Mouse (Mus musculus): ENCODE results near the gene Gm21973. TPM values are rescaled to one million over a fixed set of nuclear protein-coding genes. Genes with fewer than 3 reads are reported as not detected.

Gene Gm21973
- polyA plus RNA-seq, 1 experiment: not detected

DNA sequence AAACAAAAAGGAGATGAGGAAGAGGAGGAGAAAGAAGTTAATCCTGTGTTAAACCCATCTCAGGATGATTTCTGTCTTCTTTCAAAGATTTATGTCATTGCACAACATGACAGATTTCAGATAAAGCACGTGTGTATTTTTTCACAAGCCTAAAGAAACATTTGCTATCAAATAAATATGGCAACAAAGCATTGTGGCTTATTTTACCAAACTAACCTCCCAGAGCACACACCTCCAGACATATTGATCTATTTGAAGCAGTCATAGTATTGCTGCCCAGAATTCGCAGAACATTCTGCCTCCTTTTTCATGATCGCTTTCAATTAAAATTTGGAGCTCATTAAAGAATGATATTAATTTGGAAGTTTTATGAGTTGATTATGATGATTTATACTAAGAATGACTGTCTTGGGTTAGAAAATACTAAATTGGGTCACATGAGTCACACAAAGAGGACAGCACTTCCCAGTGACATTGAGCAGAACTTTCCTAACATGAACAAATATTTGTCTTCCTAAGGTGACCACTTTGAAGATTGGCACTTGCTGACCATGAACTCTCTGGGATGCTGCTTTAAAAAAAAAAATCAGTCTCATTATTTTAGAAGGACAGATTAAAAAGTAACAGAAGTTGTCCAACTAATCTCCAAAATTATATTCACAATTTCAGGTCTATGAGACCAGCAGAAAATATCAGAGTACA is 54.7 kb downstream of the Gm21973 start:
- TF ChIP-seq CTCF (IDR thresholded peaks at IDR 0.05; ENCODE audit: low read depth, low read length) (no peak), POLR2A (IDR thresholded peaks at IDR 0.05; ENCODE audit: borderline replicate concordance, low read depth, low read length) (no peak)
- H3K4me1 ChIP-seq (ENCODE audit: control insufficient read depth, insufficient read depth, low read length): 0 out of 2 replicates have a peak, but pooled peaks cover 2% of the 10 kb centered on the region
- no peak overlapping the region for H3K27ac ChIP-seq (ENCODE audit: insufficient read depth, low read depth, low read length)
- no peak overlapping the region for H3K4me3 ChIP-seq (ENCODE audit: insufficient read depth, low read length)

DNA sequence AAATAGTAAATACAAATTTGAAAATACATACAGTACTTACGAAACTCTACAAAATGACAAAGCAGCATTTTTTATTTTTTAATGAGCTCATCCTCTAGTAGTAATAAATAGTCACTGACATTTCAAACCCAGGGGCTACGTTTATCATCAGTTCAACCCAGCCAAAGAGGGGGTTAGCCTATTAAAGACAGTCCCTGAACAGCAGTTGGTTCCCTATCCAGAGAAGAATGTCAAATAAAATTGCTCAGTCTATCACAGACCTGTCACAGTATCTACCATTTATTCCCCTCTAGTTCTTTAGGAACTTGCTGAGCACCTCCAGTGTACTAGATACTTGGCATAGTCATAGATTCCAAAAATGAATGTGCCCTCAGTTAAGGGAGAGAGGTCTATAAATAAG is 62.1 kb downstream of the Gm21973 start:
- Histone ChIP-seq H3K27ac (ENCODE audit: insufficient read depth, low read depth, low read length) (no peak overlapping the region), H3K4me1 (ENCODE audit: control insufficient read depth, insufficient read depth, low read length) (no peaks in the 10 kb centered on the region), H3K4me3 (ENCODE audit: insufficient read depth, low read length) (no peak overlapping the region)
- TF ChIP-seq POLR2A (IDR thresholded peaks at IDR 0.05; ENCODE audit: borderline replicate concordance, low read depth, low read length): no peak
- no peak for TF ChIP-seq CTCF (IDR thresholded peaks at IDR 0.05; ENCODE audit: low read depth, low read length)

DNA sequence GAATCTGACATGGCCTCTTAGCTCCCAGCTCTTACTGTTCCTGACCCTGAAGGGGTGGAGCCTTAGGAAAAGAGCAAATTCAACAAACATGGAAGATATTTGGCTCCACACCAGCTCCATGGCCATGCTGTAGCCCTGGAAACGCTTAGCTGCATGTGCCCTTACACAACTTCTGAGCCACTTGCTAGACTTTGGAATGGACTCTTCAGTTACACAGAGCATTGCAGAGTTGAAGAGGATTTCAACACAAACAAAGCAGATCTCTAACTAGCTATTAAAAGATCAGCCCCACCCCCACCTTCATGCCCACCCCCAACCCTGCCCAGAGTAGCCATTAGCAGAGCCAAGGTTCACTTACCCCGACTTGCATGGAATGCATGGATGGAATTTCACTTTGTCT is 74.6 kb downstream of the Gm21973 start:
- Histone ChIP-seq H3K4me3 (ENCODE audit: insufficient read depth, low read length) (no peak overlapping the region), H3K27ac (ENCODE audit: insufficient read depth, low read depth, low read length) (no peak overlapping the region), H3K4me1 (ENCODE audit: control insufficient read depth, insufficient read depth, low read length) (no peaks in the 10 kb centered on the region)
- TF ChIP-seq CTCF (IDR thresholded peaks at IDR 0.05; ENCODE audit: low read depth, low read length) (no peak), POLR2A (IDR thresholded peaks at IDR 0.05; ENCODE audit: borderline replicate concordance, low read depth, low read length) (no peak)

- Histone ChIP-seq H3K4me3 (ENCODE audit: insufficient read depth, low read length) (no peak overlapping the region), H3K4me1 (ENCODE audit: control insufficient read depth, insufficient read depth, low read length) (no peaks in the 10 kb centered on the region), H3K27ac (ENCODE audit: insufficient read depth, low read depth, low read length) (no peak overlapping the region)
- TF ChIP-seq CTCF (IDR thresholded peaks at IDR 0.05; ENCODE audit: low read depth, low read length) (no peak), POLR2A (IDR thresholded peaks at IDR 0.05; ENCODE audit: borderline replicate concordance, low read depth, low read length) (no peak)
Measured at GRCm38 (mm10) chr15:10400415-10400814, 75.2 kb downstream of the Gm21973 start.

DNA sequence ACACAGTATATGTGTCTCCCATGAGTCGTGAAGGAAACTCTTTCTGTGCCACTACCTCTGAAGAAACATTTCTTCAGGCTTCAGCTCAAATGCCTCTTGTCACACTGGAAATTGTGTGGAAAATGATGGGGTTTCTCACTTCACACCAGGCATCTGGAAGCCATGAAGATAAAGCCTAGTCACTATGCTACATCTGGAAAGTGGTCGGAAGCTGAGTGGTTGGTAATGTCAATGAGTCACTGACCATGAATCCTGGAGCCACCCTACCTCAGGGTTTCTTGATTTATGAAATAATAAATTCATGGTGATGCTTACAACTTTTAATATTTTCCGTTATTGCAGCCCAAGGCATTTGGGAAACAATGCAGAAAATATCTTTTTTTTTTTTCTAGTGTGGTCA is 84.7 kb downstream of the Gm21973 start:
- Histone ChIP-seq H3K27ac (ENCODE audit: insufficient read depth, low read depth, low read length) (no peak overlapping the region), H3K4me1 (ENCODE audit: control insufficient read depth, insufficient read depth, low read length) (no peaks in the 10 kb centered on the region), H3K4me3 (ENCODE audit: insufficient read depth, low read length) (no peak overlapping the region)
- TF ChIP-seq POLR2A (IDR thresholded peaks at IDR 0.05; ENCODE audit: borderline replicate concordance, low read depth, low read length): no peak
- TF ChIP-seq CTCF (IDR thresholded peaks at IDR 0.05; ENCODE audit: low read depth, low read length): no peak

DNA sequence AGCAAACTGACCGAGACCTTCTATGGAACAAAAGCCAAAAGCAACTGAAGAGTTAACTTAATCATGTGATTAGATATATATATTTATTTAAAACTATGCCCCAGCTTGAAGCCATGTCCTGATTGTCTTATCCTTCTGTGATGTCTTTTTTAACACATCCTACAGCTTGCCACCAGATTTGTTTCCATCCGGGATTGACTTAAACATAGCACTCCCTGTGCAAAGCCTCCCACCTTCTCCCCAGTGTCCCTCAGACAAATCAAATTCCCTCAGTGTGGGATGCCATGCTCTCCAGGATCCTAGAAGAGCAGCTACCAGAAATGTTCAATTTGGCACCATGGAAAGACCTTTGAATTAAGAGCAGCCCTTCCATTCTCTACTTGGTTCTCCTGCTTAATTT is 85.7 kb downstream of the Gm21973 start:
- TF ChIP-seq POLR2A (IDR thresholded peaks at IDR 0.05; ENCODE audit: borderline replicate concordance, low read depth, low read length) (no peak), CTCF (IDR thresholded peaks at IDR 0.05; ENCODE audit: low read depth, low read length) (no peak)
- H3K27ac ChIP-seq (ENCODE audit: insufficient read depth, low read depth, low read length): no peak overlapping the region

DNA sequence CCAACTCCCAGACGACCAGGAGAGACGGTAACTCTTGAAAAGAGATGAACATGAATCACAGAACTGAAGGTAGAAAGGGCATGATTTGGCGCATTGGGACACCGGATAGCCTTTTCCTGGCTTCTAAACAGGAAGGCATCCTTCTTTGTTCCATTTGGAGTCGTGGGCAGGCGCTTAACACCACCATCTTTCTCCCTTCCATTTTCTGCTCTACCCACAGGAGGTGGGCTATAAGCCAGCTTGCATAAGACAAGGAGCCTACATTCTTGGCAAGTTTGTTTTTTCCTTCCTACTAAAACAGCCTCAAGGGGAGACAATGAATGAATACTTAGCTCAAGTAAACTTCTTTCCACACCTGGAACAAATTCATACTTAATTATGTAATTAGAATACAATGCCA is 88.5 kb downstream of the Gm21973 start:
- TF ChIP-seq POLR2A (IDR thresholded peaks at IDR 0.05; ENCODE audit: borderline replicate concordance, low read depth, low read length): no peak
- no peak for TF ChIP-seq CTCF (IDR thresholded peaks at IDR 0.05; ENCODE audit: low read depth, low read length)
- H3K4me1 ChIP-seq (ENCODE audit: control insufficient read depth, insufficient read depth, low read length): no peaks in the 10 kb centered on the region
- no peak overlapping the region for H3K4me3 ChIP-seq (ENCODE audit: insufficient read depth, low read length)
- H3K27ac ChIP-seq (ENCODE audit: insufficient read depth, low read depth, low read length): no peak overlapping the region

More for the DNA sequence above, 85.7 kb downstream of the Gm21973 start:
- no peaks in the 10 kb centered on the region for H3K4me1 ChIP-seq (ENCODE audit: control insufficient read depth, insufficient read depth, low read length)
- H3K4me3 ChIP-seq (ENCODE audit: insufficient read depth, low read length): no peak overlapping the region

DNA sequence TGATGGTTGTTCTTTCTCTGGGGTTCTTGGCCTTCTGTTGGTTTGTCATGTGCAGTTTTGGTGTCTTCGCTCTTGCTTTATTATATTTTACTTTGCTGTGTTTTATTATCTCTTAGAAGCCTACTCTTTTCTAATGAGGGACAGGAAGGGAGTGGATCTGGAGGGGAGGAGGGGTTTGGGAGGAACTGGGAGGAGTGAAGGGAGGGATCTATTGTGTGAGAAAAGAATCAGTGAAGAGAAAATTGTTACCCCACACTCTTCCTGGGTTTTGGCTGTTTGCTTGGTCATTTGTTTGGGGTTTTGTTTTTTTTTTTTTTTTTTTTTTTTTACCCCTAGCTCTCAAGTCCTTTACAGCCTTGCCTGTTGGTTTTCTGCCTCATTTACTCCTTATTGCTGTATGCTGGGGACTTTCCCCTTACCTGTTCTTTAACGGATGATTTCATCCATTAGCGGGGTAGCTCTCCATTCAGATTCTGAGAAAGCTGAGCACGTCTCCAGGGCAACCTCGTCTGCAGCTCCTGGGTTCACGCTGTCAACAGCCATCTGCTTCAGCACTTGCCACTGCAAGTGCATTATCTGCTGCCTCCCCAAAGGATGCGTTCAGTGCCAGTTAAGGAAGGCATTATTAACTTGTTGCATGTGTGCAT is 96.1 kb downstream of the Gm21973 start:
- H3K4me3 ChIP-seq (ENCODE audit: insufficient read depth, low read length): no peak overlapping the region
- TF ChIP-seq POLR2A (IDR thresholded peaks at IDR 0.05; ENCODE audit: borderline replicate concordance, low read depth, low read length) (no peak), CTCF (IDR thresholded peaks at IDR 0.05; ENCODE audit: low read depth, low read length) (no peak)
- no peak overlapping the region for H3K27ac ChIP-seq (ENCODE audit: insufficient read depth, low read depth, low read length)
- no peaks in the 10 kb centered on the region for H3K4me1 ChIP-seq (ENCODE audit: control insufficient read depth, insufficient read depth, low read length)

DNA sequence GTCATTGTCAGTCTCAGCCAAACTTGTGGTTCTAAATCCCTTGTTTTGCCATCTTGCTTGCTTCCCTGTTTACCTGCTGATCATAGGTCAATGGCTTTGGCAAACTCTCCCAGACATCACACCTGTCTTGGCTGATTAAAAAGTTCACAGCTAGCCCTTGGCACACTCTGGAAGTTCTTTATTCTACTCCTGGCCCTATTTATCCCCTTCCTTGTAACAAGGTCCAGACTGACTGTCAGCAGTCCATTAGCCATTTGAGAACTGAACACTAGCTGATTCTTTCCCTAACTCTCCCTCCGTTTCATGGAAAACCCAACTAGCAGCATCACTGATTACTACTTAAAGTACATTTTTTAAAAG is 96.6 kb downstream of the Gm21973 start:
- TF ChIP-seq POLR2A (IDR thresholded peaks at IDR 0.05; ENCODE audit: borderline replicate concordance, low read depth, low read length) (no peak), CTCF (IDR thresholded peaks at IDR 0.05; ENCODE audit: low read depth, low read length) (no peak)

More for the DNA sequence above, 96.6 kb downstream of the Gm21973 start:
- no peaks in the 10 kb centered on the region for H3K4me1 ChIP-seq (ENCODE audit: control insufficient read depth, insufficient read depth, low read length)
- no peak overlapping the region for H3K4me3 ChIP-seq (ENCODE audit: insufficient read depth, low read length)
- H3K27ac ChIP-seq (ENCODE audit: insufficient read depth, low read depth, low read length): no peak overlapping the region

Other genes starting within 250 kb of the Gm21973 start
- gene Prlr, start 148.1 kb upstream of the Gm21973 start, polyA plus RNA-seq (2012; ENCODE audit: insufficient read depth, insufficient read length, missing spikeins): not detected in 2 replicates
- gene Agxt2, start 33.2 kb downstream of the Gm21973 start, polyA plus RNA-seq (2012; ENCODE audit: insufficient read depth, insufficient read length, missing spikeins): not detected in 2 replicates
- gene Dnajc21, start 145.1 kb downstream of the Gm21973 start, polyA plus RNA-seq (2012; ENCODE audit: insufficient read depth, insufficient read length, missing spikeins): 16.4 and 17.6 TPM in 2 replicates
- gene Brix1, start 160.6 kb downstream of the Gm21973 start, polyA plus RNA-seq (2012; ENCODE audit: insufficient read depth, insufficient read length, missing spikeins): 31.2 and 36.0 TPM in 2 replicates
- 10.7 and 15.4 TPM in 2 replicates for gene Rad1, start 160.6 kb downstream of the Gm21973 start, polyA plus RNA-seq (2012; ENCODE audit: insufficient read depth, insufficient read length, missing spikeins)
- gene Ttc23l, start 233.3 kb downstream of the Gm21973 start, polyA plus RNA-seq (2012; ENCODE audit: insufficient read depth, insufficient read length, missing spikeins): not detected in 2 replicates